Mouse (Mus musculus): ENCODE results near the gene Frmd4a. TPM values are rescaled to one million over a fixed set of nuclear protein-coding genes. Genes with fewer than 3 reads are reported as not detected.

The Frmd4a gene
- polyA plus RNA-seq, 1 experiment, result 13.5 TPM

GRCm38 (mm10) chr2:4262667-4263066 lies 245.2 kb downstream of the Frmd4a start:
- Histone ChIP-seq H3K27ac (ENCODE audit: insufficient read depth, low read length) (no peak overlapping the region), H3K4me3 (ENCODE audit: extremely low read depth, insufficient read depth, insufficient read length) (no peak overlapping the region), H3K36me3 (ENCODE audit: control insufficient read depth, insufficient read depth, low read length) (no peaks in the 10 kb centered on the region), H3K27me3 (ENCODE audit: control insufficient read depth, insufficient read depth, low read length) (no peaks in the 10 kb centered on the region), H3K4me1 (ENCODE audit: control insufficient read depth, insufficient read depth, insufficient read length) (no peaks in the 10 kb centered on the region)
- TF ChIP-seq CTCF (IDR thresholded peaks at IDR 0.05; ENCODE audit: extremely low read depth, insufficient read depth, insufficient read length, insufficient replicate concordance) (no peak), POLR2A (IDR thresholded peaks at IDR 0.05; ENCODE audit: low read depth, low read length) (no peak)
- 66% methylated on average over 3 of the region's 3 CpGs for WGBS
- no peak for DNase-seq (ENCODE audit: low read depth in 1 of 2, low spot score in 2 of 2)

- Histone ChIP-seq H3K4me3 (ENCODE audit: extremely low read depth, insufficient read depth, insufficient read length) (no peak overlapping the region), H3K27ac (ENCODE audit: insufficient read depth, low read length) (no peak overlapping the region), H3K4me1 (ENCODE audit: control insufficient read depth, insufficient read depth, insufficient read length) (no peaks in the 10 kb centered on the region), H3K27me3 (ENCODE audit: control insufficient read depth, insufficient read depth, low read length) (no peaks in the 10 kb centered on the region), H3K36me3 (ENCODE audit: control insufficient read depth, insufficient read depth, low read length) (no peaks in the 10 kb centered on the region)
- 75% methylated on average over 7 of the region's 7 CpGs for WGBS
- DNase-seq (ENCODE audit: low read depth in 1 of 2, low spot score in 2 of 2), result no peak
- no peak for TF ChIP-seq POLR2A (IDR thresholded peaks at IDR 0.05; ENCODE audit: low read depth, low read length)
- TF ChIP-seq CTCF (IDR thresholded peaks at IDR 0.05; ENCODE audit: extremely low read depth, insufficient read depth, insufficient read length, insufficient replicate concordance), result no peak
Observed at GRCm38 (mm10) chr2:4267377-4267776, 249.9 kb downstream of the Frmd4a start.

GRCm38 (mm10) chr2:4282777-4283176 lies 265.3 kb downstream of the Frmd4a start:
- Histone ChIP-seq H3K27me3 (ENCODE audit: control insufficient read depth, insufficient read depth, low read length) (no peaks in the 10 kb centered on the region), H3K4me1 (ENCODE audit: control insufficient read depth, insufficient read depth, insufficient read length) (no peaks in the 10 kb centered on the region), H3K27ac (ENCODE audit: insufficient read depth, low read length) (no peak overlapping the region), H3K36me3 (ENCODE audit: control insufficient read depth, insufficient read depth, low read length) (no peaks in the 10 kb centered on the region), H3K4me3 (ENCODE audit: extremely low read depth, insufficient read depth, insufficient read length) (no peak overlapping the region)
- 82% methylated on average over 5 of the region's 5 CpGs for WGBS
- DNase-seq (ENCODE audit: low read depth in 1 of 2, low spot score in 2 of 2), result no peak
- TF ChIP-seq POLR2A (IDR thresholded peaks at IDR 0.05; ENCODE audit: low read depth, low read length) (no peak), CTCF (IDR thresholded peaks at IDR 0.05; ENCODE audit: extremely low read depth, insufficient read depth, insufficient read length, insufficient replicate concordance) (no peak)

- TF ChIP-seq CTCF (IDR thresholded peaks at IDR 0.05; ENCODE audit: extremely low read depth, insufficient read depth, insufficient read length, insufficient replicate concordance) (no peak), POLR2A (IDR thresholded peaks at IDR 0.05; ENCODE audit: low read depth, low read length) (no peak)
- Histone ChIP-seq H3K4me3 (ENCODE audit: extremely low read depth, insufficient read depth, insufficient read length) (no peak overlapping the region), H3K27ac (ENCODE audit: insufficient read depth, low read length) (no peak overlapping the region), H3K36me3 (ENCODE audit: control insufficient read depth, insufficient read depth, low read length) (no peaks in the 10 kb centered on the region), H3K4me1 (ENCODE audit: control insufficient read depth, insufficient read depth, insufficient read length) (no peaks in the 10 kb centered on the region), H3K27me3 (ENCODE audit: control insufficient read depth, insufficient read depth, low read length) (no peaks in the 10 kb centered on the region)
- DNase-seq (ENCODE audit: low read depth in 1 of 2, low spot score in 2 of 2), result no peak
- 49% methylated on average over 4 of the region's 4 CpGs for WGBS
Observed at GRCm38 (mm10) chr2:4285693-4286291, 268.3 kb downstream of the Frmd4a start.

- no peak for DNase-seq (ENCODE audit: low read depth in 1 of 2, low spot score in 2 of 2)
- no peaks in the 10 kb centered on the region for H3K4me1 ChIP-seq (ENCODE audit: control insufficient read depth, insufficient read depth, insufficient read length)
- no peaks in the 10 kb centered on the region for H3K36me3 ChIP-seq (ENCODE audit: control insufficient read depth, insufficient read depth, low read length)
- no peak for TF ChIP-seq POLR2A (IDR thresholded peaks at IDR 0.05; ENCODE audit: low read depth, low read length)
- 72% methylated on average over 8 of the region's 8 CpGs for WGBS
- H3K27ac ChIP-seq (ENCODE audit: insufficient read depth, low read length), result no peak overlapping the region
- H3K4me3 ChIP-seq (ENCODE audit: extremely low read depth, insufficient read depth, insufficient read length), result no peak overlapping the region
- H3K27me3 ChIP-seq (ENCODE audit: control insufficient read depth, insufficient read depth, low read length), result no peaks in the 10 kb centered on the region
Observed at GRCm38 (mm10) chr2:4286390-4286901, 268.9 kb downstream of the Frmd4a start.

GRCm38 (mm10) chr2:4290475-4290874 lies 273.0 kb downstream of the Frmd4a start:
- WGBS, result 92% methylated on average over 2 of the region's 2 CpGs
- TF ChIP-seq POLR2A (IDR thresholded peaks at IDR 0.05; ENCODE audit: low read depth, low read length) (no peak), CTCF (IDR thresholded peaks at IDR 0.05; ENCODE audit: extremely low read depth, insufficient read depth, insufficient read length, insufficient replicate concordance) (no peak)
- no peaks in the 10 kb centered on the region for H3K4me1 ChIP-seq (ENCODE audit: control insufficient read depth, insufficient read depth, insufficient read length)
- no peaks in the 10 kb centered on the region for H3K27me3 ChIP-seq (ENCODE audit: control insufficient read depth, insufficient read depth, low read length)
- H3K36me3 ChIP-seq (ENCODE audit: control insufficient read depth, insufficient read depth, low read length), result no peaks in the 10 kb centered on the region
- H3K4me3 ChIP-seq (ENCODE audit: extremely low read depth, insufficient read depth, insufficient read length), result no peak overlapping the region
- H3K27ac ChIP-seq (ENCODE audit: insufficient read depth, low read length), result no peak overlapping the region
- DNase-seq (ENCODE audit: low read depth in 1 of 2, low spot score in 2 of 2), result no peak

GRCm38 (mm10) chr2:4291100-4291499 lies 273.6 kb downstream of the Frmd4a start:
- TF ChIP-seq CTCF (IDR thresholded peaks at IDR 0.05; ENCODE audit: extremely low read depth, insufficient read depth, insufficient read length, insufficient replicate concordance), result no peak
- no peak for TF ChIP-seq POLR2A (IDR thresholded peaks at IDR 0.05; ENCODE audit: low read depth, low read length)
- no peak overlapping the region for H3K4me3 ChIP-seq (ENCODE audit: extremely low read depth, insufficient read depth, insufficient read length)
- no peaks in the 10 kb centered on the region for H3K27me3 ChIP-seq (ENCODE audit: control insufficient read depth, insufficient read depth, low read length)
- 57% methylated on average over 2 of the region's 2 CpGs for WGBS
- no peaks in the 10 kb centered on the region for H3K36me3 ChIP-seq (ENCODE audit: control insufficient read depth, insufficient read depth, low read length)
- H3K4me1 ChIP-seq (ENCODE audit: control insufficient read depth, insufficient read depth, insufficient read length), result no peaks in the 10 kb centered on the region
- no peak for DNase-seq (ENCODE audit: low read depth in 1 of 2, low spot score in 2 of 2)
- H3K27ac ChIP-seq (ENCODE audit: insufficient read depth, low read length), result no peak overlapping the region

Data from spleen, adult 2 months (tissue).